Mouse (Mus musculus): ENCODE results near the gene Fto. TPM values are rescaled to one million over a fixed set of nuclear protein-coding genes. Genes with fewer than 3 reads are reported as not detected.

Gene Fto
- polyA plus RNA-seq, 1 experiment from 2014 or later = 55.3 TPM

DNA sequence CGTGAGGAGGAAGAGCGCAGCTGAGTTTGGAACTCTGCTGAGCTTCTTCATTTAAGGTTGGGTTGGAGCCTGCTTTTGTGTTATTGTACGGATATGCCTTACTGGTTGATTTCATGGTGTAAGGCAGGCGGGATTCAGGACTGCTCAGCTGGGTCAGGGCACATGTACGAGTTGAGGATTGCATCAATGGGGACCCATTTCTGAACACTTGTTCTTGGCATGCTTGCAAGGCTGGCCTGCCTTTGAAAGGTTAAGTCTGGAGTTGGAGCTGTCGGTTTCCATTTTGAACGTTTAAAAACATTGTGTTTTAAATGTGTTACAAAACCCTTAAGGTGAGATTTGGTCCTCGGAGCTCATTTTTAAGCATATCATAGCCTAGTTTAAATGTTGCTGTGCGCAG is 15.7 kb downstream of the Fto start:
- ATAC-seq (replicated peaks; ENCODE audit: low FRiP score, low read depth) (no peak), DNase-seq (ENCODE audit: low spot score) (no peak)
- peaks cover 10% of the 10 kb centered on the region; the same call in 1 of the 2 replicates for H3K4me1 ChIP-seq (replicated peaks; ENCODE audit: insufficient read depth, low read length)
- 83% methylated on average over 9 of the region's 9 CpGs for WGBS
- no peak overlapping the region for H3K4me3 ChIP-seq (replicated peaks; ENCODE audit: low read depth, low read length)
- 0 out of 2 replicates have a peak, but pooled peaks cover 3% of the 10 kb centered on the region for H3K36me3 ChIP-seq (ENCODE audit: insufficient read depth, low read length)
- H3K9me3 ChIP-seq (replicated peaks; ENCODE audit: low read length) = no peaks in the 10 kb centered on the region
- H3K27me3 ChIP-seq (ENCODE audit: insufficient read depth, low read length) = no peaks in the 10 kb centered on the region
- TF ChIP-seq CTCF (IDR thresholded peaks at IDR 0.05; ENCODE audit: low read depth) = no peak
- no peak overlapping the region for H3K4me2 ChIP-seq (ENCODE audit: low read length)
- H3K9ac ChIP-seq (ENCODE audit: low read depth, low read length) = no peak overlapping the region
- H3K27ac ChIP-seq = no peak overlapping the region

DNA sequence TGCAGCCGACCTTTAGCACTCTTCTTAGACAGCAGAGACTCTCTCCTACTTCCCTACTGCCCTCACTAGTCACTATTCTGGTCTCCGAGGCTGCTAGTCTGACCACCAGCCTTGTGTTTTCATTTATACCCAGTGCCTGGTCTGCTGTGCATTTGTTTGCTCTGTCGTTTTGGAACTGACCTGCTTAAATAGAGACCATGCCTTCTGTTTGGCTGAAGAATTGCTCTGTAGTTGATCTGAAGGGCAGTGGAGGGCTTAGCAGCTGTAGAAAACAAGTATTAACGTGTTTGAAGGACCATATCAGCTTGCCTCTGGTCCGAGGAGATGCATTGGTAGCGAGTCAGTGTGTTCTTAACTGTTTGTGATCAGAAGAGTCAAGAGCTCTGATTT is 16.1 kb downstream of the Fto start:
- 47% methylated on average over 6 of the region's 6 CpGs for WGBS
- H3K9ac ChIP-seq (ENCODE audit: low read depth, low read length) = no peak overlapping the region
- H3K27ac ChIP-seq = no peak overlapping the region
- H3K27me3 ChIP-seq (ENCODE audit: insufficient read depth, low read length) = no peaks in the 10 kb centered on the region
- DNase-seq (ENCODE audit: low spot score) (no peak), ATAC-seq (replicated peaks; ENCODE audit: low FRiP score, low read depth) (no peak)
- peaks cover 10% of the 10 kb centered on the region; the same call in 1 of the 2 replicates for H3K4me1 ChIP-seq (replicated peaks; ENCODE audit: insufficient read depth, low read length)
- no peaks in the 10 kb centered on the region for H3K9me3 ChIP-seq (replicated peaks; ENCODE audit: low read length)
- no peak overlapping the region for H3K4me2 ChIP-seq (ENCODE audit: low read length)
- H3K36me3 ChIP-seq (ENCODE audit: insufficient read depth, low read length) = 0 out of 2 replicates have a peak, but pooled peaks cover 3% of the 10 kb centered on the region
- no peak for TF ChIP-seq CTCF (IDR thresholded peaks at IDR 0.05; ENCODE audit: low read depth)
- H3K4me3 ChIP-seq (replicated peaks; ENCODE audit: low read depth, low read length) = no peak overlapping the region

DNA sequence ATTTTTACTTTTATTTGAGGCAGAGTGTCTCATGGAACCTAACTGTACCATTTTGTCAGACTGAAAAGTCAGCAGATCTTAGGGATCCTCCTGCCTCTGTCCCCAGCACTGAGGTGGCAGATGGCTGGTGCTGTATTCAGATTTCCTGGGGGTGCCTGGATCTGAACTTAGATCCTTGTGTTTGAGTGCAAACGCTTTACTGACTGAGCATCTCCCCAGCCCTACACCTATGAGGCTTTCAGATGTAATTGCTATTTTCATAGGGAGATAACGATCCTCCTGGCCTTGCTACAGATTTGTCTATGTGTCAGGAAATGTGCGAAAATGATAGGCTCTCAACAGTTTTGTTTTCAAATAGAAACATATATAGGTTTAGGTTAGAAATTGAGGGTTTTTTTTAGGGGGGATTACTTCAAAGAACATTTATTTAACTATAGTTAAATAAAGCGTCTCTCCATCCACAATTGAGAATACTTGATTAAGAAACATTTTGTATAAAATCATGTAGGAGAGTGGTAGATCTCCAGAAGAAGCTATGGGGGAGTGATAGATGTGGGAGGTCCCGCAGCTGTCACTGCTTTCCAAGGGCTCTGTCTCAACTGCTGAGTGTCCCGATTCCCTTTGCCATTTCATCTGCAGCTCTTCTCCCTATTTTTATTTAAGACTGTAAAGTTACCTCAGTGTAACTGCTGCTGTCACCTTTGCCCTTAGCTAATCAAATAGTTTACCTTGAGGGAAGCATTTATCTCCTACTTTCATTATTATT is 25.2 kb downstream of the Fto start:
- no peaks in the 10 kb centered on the region for H3K9me3 ChIP-seq (replicated peaks; ENCODE audit: low read length)
- H3K27ac ChIP-seq = no peak overlapping the region
- no peak overlapping the region for H3K4me3 ChIP-seq (replicated peaks; ENCODE audit: low read depth, low read length)
- H3K36me3 ChIP-seq (ENCODE audit: insufficient read depth, low read length) = 0 out of 2 replicates have a peak, but pooled peaks cover 2% of the 10 kb centered on the region
- peaks cover 5% of the 10 kb centered on the region for H3K4me1 ChIP-seq (replicated peaks; ENCODE audit: insufficient read depth, low read length)
- no peak for TF ChIP-seq CTCF (IDR thresholded peaks at IDR 0.05; ENCODE audit: low read depth)
- no peak overlapping the region for H3K4me2 ChIP-seq (ENCODE audit: low read length)
- DNase-seq (ENCODE audit: low spot score) (no peak), ATAC-seq (replicated peaks; ENCODE audit: low FRiP score, low read depth) (no peak)
- H3K27me3 ChIP-seq (ENCODE audit: insufficient read depth, low read length) = no peaks in the 10 kb centered on the region
- no peak overlapping the region for H3K9ac ChIP-seq (ENCODE audit: low read depth, low read length)
- 67% methylated on average over 6 of the region's 6 CpGs for WGBS

DNA sequence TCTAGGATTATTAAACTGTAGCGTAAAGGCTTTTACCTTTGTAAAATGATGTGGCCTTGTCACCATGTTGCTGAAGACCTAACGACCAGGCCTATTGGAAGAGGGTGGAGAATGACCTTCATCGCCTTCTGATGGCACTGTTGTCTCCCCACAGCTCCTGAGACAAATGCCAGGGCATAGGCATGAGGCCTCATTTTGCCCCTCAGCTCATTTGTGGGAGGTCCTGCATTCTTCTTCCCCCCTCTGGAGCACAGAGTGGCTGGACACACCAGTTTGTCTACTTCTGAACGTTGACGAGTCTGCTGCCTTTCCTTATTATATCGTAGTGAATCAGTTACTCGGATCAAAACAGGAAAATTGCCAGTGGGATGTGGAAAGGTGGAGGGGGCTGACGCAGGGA is 26.3 kb downstream of the Fto start:
- no peaks in the 10 kb centered on the region for H3K9me3 ChIP-seq (replicated peaks; ENCODE audit: low read length)
- H3K4me3 ChIP-seq (replicated peaks; ENCODE audit: low read depth, low read length) = no peak overlapping the region
- DNase-seq (ENCODE audit: low spot score) (no peak), ATAC-seq (replicated peaks; ENCODE audit: low FRiP score, low read depth) (no peak)
- 68% methylated on average over 8 of the region's 8 CpGs for WGBS
- no peaks in the 10 kb centered on the region for H3K27me3 ChIP-seq (ENCODE audit: insufficient read depth, low read length)
- TF ChIP-seq CTCF (IDR thresholded peaks at IDR 0.05; ENCODE audit: low read depth) = no peak
- H3K9ac ChIP-seq (ENCODE audit: low read depth, low read length) = no peak overlapping the region
- H3K27ac ChIP-seq = no peak overlapping the region
- H3K4me2 ChIP-seq (ENCODE audit: low read length) = no peak overlapping the region
- peaks cover 5% of the 10 kb centered on the region for H3K4me1 ChIP-seq (replicated peaks; ENCODE audit: insufficient read depth, low read length)
- 0 out of 2 replicates have a peak, but pooled peaks cover 2% of the 10 kb centered on the region for H3K36me3 ChIP-seq (ENCODE audit: insufficient read depth, low read length)

DNA sequence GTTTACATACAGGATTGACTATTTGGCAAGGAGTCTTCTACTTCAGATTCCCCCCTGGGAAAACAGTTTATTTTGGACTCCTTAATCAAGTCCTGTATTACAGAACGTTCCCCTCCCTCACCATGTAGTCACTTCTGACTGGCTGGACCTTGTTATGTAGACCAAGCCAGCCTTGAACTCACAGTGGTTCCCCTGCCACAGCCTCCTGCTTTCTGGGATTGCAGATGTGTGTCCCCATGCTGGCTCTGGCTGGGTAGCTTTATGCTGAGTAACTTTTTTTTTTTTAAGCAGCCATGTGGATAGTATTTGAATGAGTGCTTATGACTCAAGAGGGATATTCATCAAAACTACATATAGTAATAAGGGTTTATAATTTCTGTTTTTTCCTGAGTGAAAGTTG is 27.4 kb downstream of the Fto start:
- Histone ChIP-seq H3K36me3 (ENCODE audit: insufficient read depth, low read length) (0 out of 2 replicates have a peak, but pooled peaks cover 2% of the 10 kb centered on the region), H3K4me3 (replicated peaks; ENCODE audit: low read depth, low read length) (no peak overlapping the region), H3K27me3 (ENCODE audit: insufficient read depth, low read length) (no peaks in the 10 kb centered on the region), H3K9ac (ENCODE audit: low read depth, low read length) (no peak overlapping the region), H3K9me3 (replicated peaks; ENCODE audit: low read length) (no peaks in the 10 kb centered on the region), H3K4me1 (replicated peaks; ENCODE audit: insufficient read depth, low read length) (peaks cover 5% of the 10 kb centered on the region), H3K27ac (no peak overlapping the region), H3K4me2 (ENCODE audit: low read length) (no peak overlapping the region)
- DNase-seq (ENCODE audit: low spot score) (no peak), ATAC-seq (replicated peaks; ENCODE audit: low FRiP score, low read depth) (no peak)
- TF ChIP-seq CTCF (IDR thresholded peaks at IDR 0.05; ENCODE audit: low read depth) = no peak
- 71% methylated on average over 1 of the region's 1 CpGs for WGBS

DNA sequence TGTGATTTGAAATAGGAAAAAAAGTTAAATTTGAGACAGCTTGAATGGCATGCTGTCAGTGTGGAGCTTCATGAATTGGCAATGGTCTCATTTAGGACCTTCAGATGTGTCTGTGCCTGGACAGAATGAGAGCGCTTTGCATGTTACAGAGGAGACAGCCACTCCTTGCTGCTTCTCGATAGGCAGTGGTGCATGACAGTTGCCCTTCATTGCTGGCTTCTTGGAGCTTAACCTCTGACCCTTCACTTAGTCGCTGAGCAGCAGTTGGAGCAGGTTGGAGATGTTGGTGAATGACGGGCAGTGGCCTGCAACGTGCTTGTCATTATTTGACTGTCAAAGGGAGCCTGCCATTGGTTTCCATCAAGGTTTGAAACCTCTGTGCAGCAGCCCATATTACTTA is 28.9 kb downstream of the Fto start:
- ATAC-seq (replicated peaks; ENCODE audit: low FRiP score, low read depth) (0 out of 2 replicates have a peak, but pooled peaks have one; percentile 66), DNase-seq (ENCODE audit: low spot score) (peak; percentile 57)
- H3K4me3 ChIP-seq (replicated peaks; ENCODE audit: low read depth, low read length) = no peak overlapping the region
- H3K9me3 ChIP-seq (replicated peaks; ENCODE audit: low read length) = no peaks in the 10 kb centered on the region
- H3K4me1 ChIP-seq (replicated peaks; ENCODE audit: insufficient read depth, low read length) = peaks cover 5% of the 10 kb centered on the region
- H3K36me3 ChIP-seq (ENCODE audit: insufficient read depth, low read length) = 0 out of 2 replicates have a peak, but pooled peaks cover 2% of the 10 kb centered on the region
- H3K27ac ChIP-seq = no peak overlapping the region
- no peak for TF ChIP-seq CTCF (IDR thresholded peaks at IDR 0.05; ENCODE audit: low read depth)
- WGBS = 39% methylated on average over 5 of the region's 5 CpGs
- no peak overlapping the region for H3K9ac ChIP-seq (ENCODE audit: low read depth, low read length)
- no peak overlapping the region for H3K4me2 ChIP-seq (ENCODE audit: low read length)
- H3K27me3 ChIP-seq (ENCODE audit: insufficient read depth, low read length) = no peaks in the 10 kb centered on the region
